ENCODE assay signal across 8 mouse cellular contexts in the genomic region with DNA sequence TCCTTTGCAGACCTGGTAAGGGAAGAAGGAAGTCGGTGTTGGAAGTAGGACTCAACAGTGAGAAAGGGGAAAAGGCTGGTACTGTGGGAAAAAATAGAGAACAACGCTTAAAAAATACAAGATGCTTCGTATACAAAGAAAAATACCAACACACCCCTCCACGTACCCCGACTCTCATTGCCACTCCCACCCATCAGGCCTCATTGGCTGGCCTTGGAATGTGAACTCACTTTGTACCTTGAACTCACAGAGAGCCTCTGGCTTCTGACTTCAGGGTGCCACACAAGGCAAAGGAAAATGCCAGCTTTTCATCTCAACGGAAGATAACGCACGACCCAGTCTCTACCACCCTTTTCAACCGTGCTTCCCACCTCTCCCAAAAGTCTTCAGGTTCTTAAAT. TPM values are rescaled to one million over a fixed set of nuclear protein-coding genes. Genes with fewer than 3 reads are reported as not detected.
A peak's percentile ranks its signal among the peaks of the same experiment; 100 is the strongest.
DNase-seq lines count a peak whose midpoint lies in the region; ATAC-seq and TF ChIP-seq lines count a peak whose summit lies in the region.

No protein-coding gene starts in this region.

- H3K4me3 ChIP-seq in kidney, adult 2 months (ENCODE audit: insufficient read depth, low read depth, low read length): no peak overlapping the region
- peak overlapping the region; percentile 34 for H3K4me3 ChIP-seq in brown adipose tissue, adult 24 weeks (ENCODE audit: insufficient read depth, low read depth, low read length)
- peak overlapping the region; percentile 60 for H3K4me3 ChIP-seq in hindbrain, embryonic 15.5 days
- peak overlapping the region; percentile 71 for H3K4me3 ChIP-seq in midbrain, embryonic 12.5 days

- H3K9me3 ChIP-seq in hindbrain, embryonic 15.5 days: no peaks in the 10 kb centered on the region
- no peaks in the 10 kb centered on the region for H3K9me3 ChIP-seq in midbrain, embryonic 12.5 days

- peak overlapping the region; percentile 96 for H3K4me2 ChIP-seq in hindbrain, embryonic 15.5 days
- H3K4me2 ChIP-seq in midbrain, embryonic 12.5 days (replicated peaks): peak overlapping the region; percentile 95

- peak; percentile 55 for ATAC-seq in hindbrain, embryonic 15.5 days (ENCODE audit: low FRiP score, low read depth)
- peak; percentile 55 for ATAC-seq in midbrain, embryonic 12.5 days (ENCODE audit: low FRiP score, low read depth)

- TF ChIP-seq CTCF in kidney, adult 2 months (conservative IDR thresholded peaks at IDR 0.05; ENCODE audit: insufficient read depth, insufficient read length, low read depth, low read length): no peak

- no peaks in the 10 kb centered on the region for H3K27me3 ChIP-seq in kidney, adult 2 months (replicated peaks; ENCODE audit: control insufficient read depth, insufficient read depth, low read length)
- no peaks in the 10 kb centered on the region for H3K27me3 ChIP-seq in hindbrain, embryonic 15.5 days
- no peaks in the 10 kb centered on the region for H3K27me3 ChIP-seq in midbrain, embryonic 12.5 days

- no peak for DNase-seq in kidney, adult 2 months
- no peak for DNase-seq in kidney, postnatal 4 days
- DNase-seq in right cerebral cortex, postnatal 4 days: no peak
- no peak for DNase-seq in layer of hippocampus, postnatal 25 days (ENCODE audit: extremely low spot score in 1 of 2, low spot score in 1 of 2)
- DNase-seq in frontal cortex, postnatal 10 days (ENCODE audit: low spot score in 2 of 2): no peak

- 24% methylated on average over 9 of the region's 9 CpGs for whole genome bisulfite sequencing in kidney, adult 2 months
- 20% methylated on average over 9 of the region's 9 CpGs for WGBS in hindbrain, embryonic 15.5 days
- WGBS in midbrain, embryonic 12.5 days: 22% methylated on average over 9 of the region's 9 CpGs

- TF ChIP-seq POLR2A in kidney, adult 2 months (IDR thresholded peaks at IDR 0.05; ENCODE audit: low read depth, low read length): no peak

- H3K4me1 ChIP-seq in kidney, adult 2 months (ENCODE audit: control insufficient read depth, insufficient read depth, low read length): peaks cover 10% of the 10 kb centered on the region; the same call in 1 of the 2 replicates
- peaks cover 9% of the 10 kb centered on the region; the same call in 1 of the 2 replicates for H3K4me1 ChIP-seq in brown adipose tissue, adult 24 weeks (ENCODE audit: control insufficient read depth, insufficient read depth, insufficient read length, low read length)
- peaks cover 15% of the 10 kb centered on the region for H3K4me1 ChIP-seq in hindbrain, embryonic 15.5 days (replicated peaks)
- peaks cover 22% of the 10 kb centered on the region for H3K4me1 ChIP-seq in midbrain, embryonic 12.5 days

- peak overlapping the region; percentile 75 for H3K27ac ChIP-seq in kidney, adult 2 months (ENCODE audit: insufficient read depth, low read depth, low read length)
- no peak overlapping the region for H3K27ac ChIP-seq in brown adipose tissue, adult 24 weeks (replicated peaks; ENCODE audit: low read depth, low read length)
- H3K27ac ChIP-seq in hindbrain, embryonic 15.5 days (replicated peaks): peak overlapping the region; percentile 75; the same call in 1 of the 2 replicates
- peak overlapping the region; percentile 58; the same call in 1 of the 2 replicates for H3K27ac ChIP-seq in midbrain, embryonic 12.5 days (replicated peaks)

- H3K36me3 ChIP-seq in kidney, adult 2 months (ENCODE audit: control insufficient read depth, insufficient read depth, low read length): no peaks in the 10 kb centered on the region
- H3K36me3 ChIP-seq in hindbrain, embryonic 15.5 days: peaks cover 8% of the 10 kb centered on the region; the same call in 1 of the 2 replicates
- H3K36me3 ChIP-seq in midbrain, embryonic 12.5 days: peaks cover 25% of the 10 kb centered on the region

- peak overlapping the region; percentile 58; the same call in 1 of the 2 replicates for H3K9ac ChIP-seq in hindbrain, embryonic 15.5 days
- peak overlapping the region; percentile 74 for H3K9ac ChIP-seq in midbrain, embryonic 12.5 days (replicated peaks)

RNA-seq across cellular contexts. Expression of a gene that starts 0.3 kb away (rescaled TPM):
- polyA plus RNA-seq in kidney, adult 2 months (2012; rRNA removed): 23.1 and 29.7 TPM in 2 replicates
- polyA plus RNA-seq in brown adipose tissue, adult 24 weeks (2012; ENCODE audit: insufficient read depth, insufficient read length, missing spikeins): 8.6 and 13.5 TPM in 2 replicates
- polyA plus RNA-seq in hindbrain, embryonic 15.5 days (2015; fragmentation: Nextera tagmentation; extraction: Ambion mirVana): 30.3 and 34.0 TPM in 2 replicates
- 58.0 and 58.8 TPM in 2 replicates for polyA plus RNA-seq in midbrain, embryonic 12.5 days (2016; fragmentation: Nextera tagmentation; extraction: Ambion mirVana)
- 10 to 100 TPM; 47.6 to 49.6 TPM for total RNA-seq in layer of hippocampus, postnatal 25 days (2021)

RNA-seq across cellular contexts. Expression of a gene that starts 14.1 kb away (rescaled TPM):
- 0.61 and 1.1 TPM in 2 replicates for polyA plus RNA-seq in kidney, adult 2 months (2012; rRNA removed)
- not detected in 2 replicates for polyA plus RNA-seq in brown adipose tissue, adult 24 weeks (2012; ENCODE audit: insufficient read depth, insufficient read length, missing spikeins)
- 22.3 and 25.5 TPM in 2 replicates for polyA plus RNA-seq in hindbrain, embryonic 15.5 days (2015; fragmentation: Nextera tagmentation; extraction: Ambion mirVana)
- polyA plus RNA-seq in midbrain, embryonic 12.5 days (2016; fragmentation: Nextera tagmentation; extraction: Ambion mirVana): 1.9 and 3.3 TPM in 2 replicates
- 10 to 100 TPM; 45.3 to 47.0 TPM for total RNA-seq in layer of hippocampus, postnatal 25 days (2021)

RNA-seq across cellular contexts. Expression of a gene that starts 29.8 kb away (rescaled TPM):
- 1.1 and 1.4 TPM in 2 replicates for polyA plus RNA-seq in kidney, adult 2 months (2012; rRNA removed)
- polyA plus RNA-seq in brown adipose tissue, adult 24 weeks (2012; ENCODE audit: insufficient read depth, insufficient read length, missing spikeins): not detected in 2 replicates
- 14.9 and 18.5 TPM in 2 replicates for polyA plus RNA-seq in hindbrain, embryonic 15.5 days (2015; fragmentation: Nextera tagmentation; extraction: Ambion mirVana)
- 3.3 and 4.2 TPM in 2 replicates for polyA plus RNA-seq in midbrain, embryonic 12.5 days (2016; fragmentation: Nextera tagmentation; extraction: Ambion mirVana)
- 10 to 100 TPM; 69.7 to 72.5 TPM for total RNA-seq in layer of hippocampus, postnatal 25 days (2021)

RNA-seq across cellular contexts. Expression of a gene that starts 35.3 kb away (rescaled TPM):
- polyA plus RNA-seq in kidney, adult 2 months (2012; rRNA removed): 246 and 292 TPM in 2 replicates
- polyA plus RNA-seq in brown adipose tissue, adult 24 weeks (2012; ENCODE audit: insufficient read depth, insufficient read length, missing spikeins): 63.4 and 66.1 TPM in 2 replicates
- 88.9 and 99.6 TPM in 2 replicates for polyA plus RNA-seq in hindbrain, embryonic 15.5 days (2015; fragmentation: Nextera tagmentation; extraction: Ambion mirVana)
- 65.8 and 70.3 TPM in 2 replicates for polyA plus RNA-seq in midbrain, embryonic 12.5 days (2016; fragmentation: Nextera tagmentation; extraction: Ambion mirVana)
- total RNA-seq in layer of hippocampus, postnatal 25 days (2021): 10 to 100 TPM; 83.8 to 97.4 TPM

RNA-seq across cellular contexts. Expression of a gene that starts 35.3 kb away (rescaled TPM):
- polyA plus RNA-seq in kidney, adult 2 months (2012; rRNA removed): 63.0 and 70.7 TPM in 2 replicates
- polyA plus RNA-seq in brown adipose tissue, adult 24 weeks (2012; ENCODE audit: insufficient read depth, insufficient read length, missing spikeins): 19.9 and 29.9 TPM in 2 replicates
- 72.4 and 74.0 TPM in 2 replicates for polyA plus RNA-seq in hindbrain, embryonic 15.5 days (2015; fragmentation: Nextera tagmentation; extraction: Ambion mirVana)
- 88.5 and 96.6 TPM in 2 replicates for polyA plus RNA-seq in midbrain, embryonic 12.5 days (2016; fragmentation: Nextera tagmentation; extraction: Ambion mirVana)
- total RNA-seq in layer of hippocampus, postnatal 25 days (2021): 10 to 100 TPM; 36.3 to 40.4 TPM
